Mouse (Mus musculus) A20 (cell line): Measurements from ENCODE around the gene Gm21119.
"Not testable (repeated sequence)": the region's sequence is repeated elsewhere in the genome, so short reads cannot be mapped to it uniquely, and the experiment has no call there.

Source experiments
- DNase-seq: peaks from one replicate; pipeline ENCODE4 v3.0.0-alpha.2; 2011; ENCODE audit warnings: low read depth, low spot score

Gene Gm21119

DNA sequence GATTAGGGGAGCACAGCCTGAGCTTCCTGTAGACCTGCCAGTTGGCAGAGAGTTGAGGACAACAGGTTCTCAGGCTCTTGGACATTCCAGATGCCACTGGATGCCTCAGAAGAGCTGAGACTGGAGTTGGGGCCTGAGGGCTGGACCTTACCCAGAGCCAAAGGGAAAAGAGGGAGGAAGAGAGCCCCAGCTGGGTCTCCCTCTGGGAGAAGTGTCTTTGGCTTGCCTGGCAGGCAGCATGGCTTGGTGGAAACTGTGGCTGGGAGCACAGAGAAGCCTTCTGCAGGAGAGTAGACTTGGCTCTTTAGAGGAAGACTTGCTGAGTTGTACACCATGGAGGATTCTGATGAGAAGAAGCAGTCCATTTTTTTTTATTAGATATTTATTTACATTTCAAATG is 38.3 kb downstream of the Gm21119 start:
- DNase-seq = not testable (repeated sequence)

DNA sequence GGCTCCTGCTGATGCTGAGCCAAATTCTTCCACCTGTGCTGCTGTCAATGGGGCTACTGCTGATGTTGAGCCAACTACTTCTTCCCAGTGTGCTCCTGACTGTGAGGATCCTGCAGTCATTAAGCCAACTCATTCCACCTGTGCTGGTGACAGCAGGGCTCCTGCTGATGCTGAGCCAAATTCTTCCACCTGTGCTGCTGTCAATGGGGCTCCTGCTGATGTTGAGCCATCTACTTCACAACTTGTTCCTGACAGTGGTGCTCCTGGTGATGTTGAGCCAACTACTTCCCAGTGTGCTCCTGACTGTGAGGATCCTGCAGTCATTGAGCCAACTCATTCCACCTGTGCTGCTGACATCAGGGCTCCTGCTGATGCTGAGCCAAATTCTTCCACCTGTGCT is 63.7 kb downstream of the Gm21119 start:
- not testable (repeated sequence) for DNase-seq
